ENCODE assay signal across 19 mouse cellular contexts in the genomic region with DNA sequence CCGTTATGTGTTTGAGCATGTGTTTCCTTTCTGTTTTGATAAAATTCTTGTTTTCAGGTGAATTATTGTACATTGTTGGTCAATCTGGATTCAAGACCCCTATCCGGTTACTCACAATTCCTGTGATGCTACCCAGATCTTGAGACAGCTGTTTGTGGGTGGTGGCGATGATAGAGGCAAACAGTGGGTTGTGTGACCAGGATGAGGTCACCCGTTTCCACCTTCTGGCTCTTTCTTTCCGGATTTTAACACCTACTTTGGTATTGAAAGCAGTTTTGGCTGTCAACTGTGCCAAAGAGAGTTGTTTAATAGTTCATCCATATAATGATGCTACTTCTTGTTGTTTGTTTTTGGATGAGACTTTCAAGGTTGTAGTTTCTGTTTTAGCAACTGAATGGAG.
"Had no signal": no experiment of that assay in that cellular context is flagged by ENCODE, and none has a peak within 500 bp of the region (broad histone marks: within the 10 kb centered on the region; RNA-seq: fewer than 3 reads in every experiment).

No protein-coding gene starts in this region.

- H3K4me3 ChIP-seq: kidney, embryonic 15.5 days; limb, embryonic 10.5 days; limb, embryonic 13.5 days; liver, embryonic 12.5 days; liver, embryonic 15.5 days; lung, embryonic 15.5 days; megakaryocyte, embryonic 14.5 days; midbrain, embryonic 10.5 days; midbrain, embryonic 13.5 days; myocyte had no signal

- ATAC-seq: liver, embryonic 12.5 days; midbrain, embryonic 13.5 days; midbrain, embryonic 16.5 days had no signal

- H3K36me3 ChIP-seq: kidney, embryonic 15.5 days; limb, embryonic 10.5 days; limb, embryonic 13.5 days; liver, embryonic 12.5 days; liver, embryonic 15.5 days; lung, embryonic 15.5 days; midbrain, embryonic 10.5 days; midbrain, embryonic 13.5 days had no signal

- H3K27ac ChIP-seq: kidney, embryonic 15.5 days; limb, embryonic 10.5 days; limb, embryonic 13.5 days; liver, embryonic 12.5 days; liver, embryonic 15.5 days; lung, embryonic 15.5 days; midbrain, embryonic 10.5 days; midbrain, embryonic 13.5 days had no signal

- H3K9me3 ChIP-seq: kidney, embryonic 15.5 days; limb, embryonic 10.5 days; limb, embryonic 13.5 days; liver, embryonic 12.5 days; liver, embryonic 15.5 days; lung, embryonic 15.5 days; midbrain, embryonic 10.5 days; midbrain, embryonic 13.5 days had no signal

- DNase-seq: kidney, adult 8-10 months; kidney, postnatal 10 days; kidney, postnatal 4 days; layer of hippocampus, adult 9-11 months; liver; lung, adult 18-20 months; lung, postnatal 10 days; thymus, postnatal 14 days had no signal

- H3K27me3 ChIP-seq: kidney, embryonic 15.5 days; limb, embryonic 13.5 days; liver, embryonic 12.5 days; liver, embryonic 15.5 days; lung, embryonic 15.5 days; megakaryocyte, embryonic 14.5 days; midbrain, embryonic 13.5 days had no signal

- H3K4me2 ChIP-seq: kidney, embryonic 15.5 days; limb, embryonic 13.5 days; liver, embryonic 12.5 days; liver, embryonic 15.5 days; lung, embryonic 15.5 days; midbrain, embryonic 13.5 days had no signal

- H3K9ac ChIP-seq: kidney, embryonic 15.5 days; limb, embryonic 13.5 days; liver, embryonic 12.5 days; liver, embryonic 15.5 days; lung, embryonic 15.5 days; midbrain, embryonic 13.5 days had no signal
